Mouse (Mus musculus): ENCODE measurements at regions not wholly inside any gene's neighbourhood (a gene's known extent, or its start where the extent isn't known, plus 50 kb on each side); places are given as distances from the start of the nearest gene placed in this dataset.
A peak's percentile ranks its signal among the peaks of the same experiment; 100 is the strongest.

DNA sequence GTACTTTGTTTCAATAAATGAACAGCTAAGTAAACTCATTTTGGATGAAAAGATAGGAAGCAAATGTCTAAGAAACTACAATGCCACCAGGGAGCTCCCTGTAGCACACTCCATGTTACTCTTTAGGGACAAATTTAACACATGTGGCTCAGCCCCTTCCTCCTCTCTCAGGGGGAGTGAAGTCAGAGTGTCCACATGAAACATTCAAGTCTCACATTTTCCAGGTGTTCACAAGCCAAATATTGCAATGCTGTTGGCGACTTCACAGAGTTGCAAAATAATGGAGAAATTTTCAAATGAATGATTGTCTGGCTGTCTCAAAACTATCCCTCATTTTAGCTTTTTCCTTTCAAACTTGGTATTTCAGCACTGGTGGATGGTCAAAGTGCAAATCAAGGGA is 564.1 kb upstream of the Zeb2 start:
- no peak for ATAC-seq (replicated peaks; ENCODE audit: low read depth, poor library complexity, severe bottlenecking)

DNA sequence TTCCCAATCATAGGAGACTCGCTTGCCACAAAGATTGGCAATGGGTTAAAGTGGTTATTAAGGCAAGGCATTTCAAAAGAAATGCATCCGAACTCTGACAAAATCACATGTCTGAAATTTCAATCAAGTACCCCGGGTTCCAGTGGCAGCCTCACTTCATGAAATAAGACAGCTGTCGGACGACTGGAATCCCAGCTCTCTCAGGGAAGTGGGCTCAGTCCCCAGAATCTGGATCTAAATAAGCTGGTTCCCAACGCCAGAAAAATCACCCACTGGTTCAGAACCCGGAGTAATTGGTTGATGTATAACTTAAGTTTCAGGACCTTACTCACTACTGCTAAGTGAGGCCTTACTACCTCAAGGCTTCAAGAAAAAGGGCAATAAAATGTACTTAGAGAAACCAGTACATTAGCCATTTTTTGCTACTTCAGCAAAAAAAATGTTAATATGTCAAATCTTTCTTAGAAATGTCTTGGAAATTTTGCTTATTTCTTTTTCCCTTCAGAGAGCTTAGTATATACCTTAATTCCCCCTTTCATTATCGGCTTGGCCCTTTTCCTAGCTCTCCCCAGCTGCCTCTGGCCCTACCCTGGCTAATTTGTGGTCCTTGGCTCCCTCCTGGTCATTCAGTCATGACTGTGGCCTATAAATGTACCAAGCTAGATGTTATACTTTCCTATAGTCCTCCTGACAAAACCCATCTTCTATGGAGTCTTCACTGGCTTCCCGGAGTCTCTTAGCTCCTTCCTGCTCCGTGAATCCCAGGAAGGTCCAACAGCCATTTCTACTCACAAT is 562.1 kb upstream of the Zeb2 start:
- no peak for ATAC-seq (replicated peaks; ENCODE audit: low read depth, poor library complexity, severe bottlenecking)

DNA sequence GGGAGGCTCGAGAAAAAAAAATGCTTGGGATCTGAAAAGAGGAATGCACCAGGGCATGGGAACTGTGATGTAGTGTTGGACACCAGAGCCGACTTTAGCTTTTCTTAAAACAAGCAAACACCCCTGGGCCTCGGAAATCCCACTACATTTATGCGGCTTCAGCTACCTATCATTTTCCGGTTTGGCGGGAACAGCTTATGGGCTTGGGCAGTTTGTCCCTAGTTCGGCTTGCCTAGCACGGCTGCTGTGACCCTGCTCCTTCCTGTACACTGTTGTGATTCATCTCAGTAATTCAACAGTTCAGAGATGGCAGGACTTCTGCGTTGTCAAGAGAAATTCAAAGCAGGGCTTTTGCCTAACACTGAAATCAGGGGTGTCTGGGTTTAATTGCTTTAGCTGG is 561.5 kb upstream of the Zeb2 start:
- ATAC-seq (replicated peaks; ENCODE audit: low read depth, poor library complexity, severe bottlenecking): no peak

DNA sequence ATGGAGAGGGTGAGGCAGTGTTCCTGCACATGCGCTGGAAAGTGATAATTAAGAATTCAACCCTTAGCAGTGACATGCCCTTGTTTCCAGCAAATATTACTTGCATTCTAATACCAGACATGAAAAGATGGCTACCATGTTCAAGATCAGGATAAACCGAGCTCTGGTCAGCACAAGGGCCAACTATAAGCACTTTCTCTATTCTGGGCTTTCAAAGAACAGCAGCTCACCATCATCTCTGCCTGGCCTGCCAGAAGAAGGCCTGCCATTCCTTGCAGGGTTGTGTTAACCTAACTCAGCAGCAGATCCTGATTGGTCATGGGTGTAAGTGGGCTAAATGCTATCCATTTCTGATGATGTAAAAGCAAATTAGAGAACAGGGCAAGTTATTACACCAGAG is 558.6 kb upstream of the Zeb2 start:
- ATAC-seq (replicated peaks; ENCODE audit: low read depth, poor library complexity, severe bottlenecking): no peak

DNA sequence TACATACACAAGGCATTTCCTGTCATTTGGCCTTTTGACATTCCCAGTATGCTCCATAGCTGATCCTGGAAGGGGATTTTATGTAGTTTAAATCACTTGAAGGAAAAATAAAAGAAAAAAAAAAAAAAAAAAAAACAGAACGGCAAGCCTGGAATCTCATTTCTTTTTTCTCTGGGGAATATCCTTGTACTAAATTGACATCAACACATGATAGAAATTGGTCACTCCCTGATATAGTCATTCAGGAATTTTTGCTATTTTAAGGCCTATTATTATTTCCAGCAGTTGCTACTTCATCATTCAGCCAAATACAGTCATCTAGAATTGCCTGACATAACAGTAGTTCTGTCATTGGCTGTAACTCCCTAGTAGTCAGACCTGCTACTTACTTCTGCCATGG is 538.8 kb upstream of the Zeb2 start:
- ATAC-seq (replicated peaks; ENCODE audit: low read depth, poor library complexity, severe bottlenecking): no peak

DNA sequence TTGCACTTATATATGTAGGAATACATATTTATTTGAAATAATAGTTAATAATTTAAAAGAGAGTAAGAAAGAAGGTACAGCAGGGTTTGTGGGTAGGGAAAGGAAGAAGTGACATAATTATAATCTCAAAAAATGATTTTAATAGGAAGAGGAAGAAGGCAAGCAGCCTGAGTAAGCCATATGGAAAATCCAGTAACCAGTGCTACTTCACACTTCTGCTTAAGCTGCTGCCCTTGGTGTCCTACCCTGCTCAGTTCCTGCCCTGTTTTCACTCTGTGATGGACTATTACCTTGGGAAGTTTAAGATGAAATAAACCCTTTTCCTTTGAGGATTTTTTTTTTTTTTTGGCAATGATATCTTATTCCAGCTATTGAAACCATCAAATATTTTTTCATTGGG is 537.5 kb upstream of the Zeb2 start:
- 0 out of 2 replicates have a peak, but pooled peaks have one; percentile 32 for ATAC-seq (replicated peaks; ENCODE audit: low read depth, poor library complexity, severe bottlenecking)

DNA sequence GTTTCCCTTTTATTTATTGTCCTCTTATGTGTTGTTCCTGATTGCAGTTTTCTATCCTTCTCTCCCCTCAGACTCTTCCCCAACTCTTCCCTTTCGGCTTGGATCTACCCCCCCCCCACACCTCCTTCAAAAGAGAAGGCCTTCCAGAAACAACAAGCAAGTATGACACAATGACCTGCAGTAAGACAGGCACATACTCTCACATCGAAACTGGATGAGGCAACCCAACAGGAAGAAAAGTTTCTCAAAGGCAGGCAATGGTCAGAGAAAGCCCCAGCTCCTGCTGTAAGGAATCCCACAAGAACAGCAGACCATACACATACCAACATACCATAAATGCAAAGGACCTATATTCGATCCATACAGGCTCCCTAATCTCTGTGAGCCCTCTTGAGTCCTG is 535.8 kb upstream of the Zeb2 start:
- no peak for ATAC-seq (replicated peaks; ENCODE audit: low read depth, poor library complexity, severe bottlenecking)

DNA sequence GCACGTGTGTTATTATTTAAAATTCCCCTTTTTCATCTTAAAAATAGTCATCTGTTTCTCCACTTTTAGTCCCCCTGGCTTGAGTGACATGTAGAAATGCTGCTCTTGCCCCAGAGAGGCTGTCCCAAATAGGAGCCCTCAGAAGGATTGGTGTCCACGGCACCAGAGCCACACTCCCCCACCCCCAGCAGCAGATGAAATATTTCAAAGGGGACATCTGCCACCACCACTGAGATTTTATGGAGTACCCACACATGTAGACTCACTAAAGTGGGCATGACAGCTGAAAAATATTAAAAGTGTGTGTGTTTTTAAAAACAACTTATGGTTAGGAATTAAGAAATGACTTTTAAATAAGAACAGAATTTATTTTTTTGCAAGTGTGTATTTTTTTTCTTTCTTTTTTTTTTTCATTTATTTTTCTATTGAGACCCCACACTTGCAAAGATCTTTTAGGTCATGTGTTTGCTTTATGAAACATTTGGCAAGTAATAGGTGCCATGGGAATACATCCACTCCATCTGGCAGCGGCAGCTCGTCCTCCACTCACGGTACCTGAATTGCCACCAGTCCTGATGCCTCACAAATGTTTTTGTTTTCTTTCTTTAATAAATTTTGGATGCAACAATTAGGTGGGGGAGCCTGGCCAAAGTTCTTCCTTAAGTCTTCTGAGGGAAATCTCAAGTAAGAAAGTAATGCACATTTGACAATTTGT is 533.2 kb upstream of the Zeb2 start:
- ATAC-seq (replicated peaks; ENCODE audit: low read depth, poor library complexity, severe bottlenecking): no peak

DNA sequence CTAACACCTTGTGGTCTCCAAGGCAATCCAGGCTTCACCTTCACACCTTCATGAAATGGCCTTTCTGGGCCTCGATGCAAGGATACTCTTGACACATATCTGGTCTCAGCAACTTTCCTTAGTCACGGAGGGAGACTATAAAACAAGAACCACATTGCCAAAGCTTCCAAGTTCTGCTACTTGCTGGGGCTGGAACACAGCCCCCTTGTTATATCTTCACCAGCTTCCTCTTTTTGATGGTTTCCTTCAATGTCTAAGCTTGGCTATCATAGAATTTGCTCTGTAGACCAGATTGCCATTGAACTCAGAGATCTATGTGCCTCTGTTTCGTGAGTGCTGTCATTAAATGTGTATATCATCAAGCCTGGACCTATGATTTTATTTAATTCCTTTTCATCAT is 530.7 kb upstream of the Zeb2 start:
- ATAC-seq (replicated peaks; ENCODE audit: low read depth, poor library complexity, severe bottlenecking): peak; percentile 81

DNA sequence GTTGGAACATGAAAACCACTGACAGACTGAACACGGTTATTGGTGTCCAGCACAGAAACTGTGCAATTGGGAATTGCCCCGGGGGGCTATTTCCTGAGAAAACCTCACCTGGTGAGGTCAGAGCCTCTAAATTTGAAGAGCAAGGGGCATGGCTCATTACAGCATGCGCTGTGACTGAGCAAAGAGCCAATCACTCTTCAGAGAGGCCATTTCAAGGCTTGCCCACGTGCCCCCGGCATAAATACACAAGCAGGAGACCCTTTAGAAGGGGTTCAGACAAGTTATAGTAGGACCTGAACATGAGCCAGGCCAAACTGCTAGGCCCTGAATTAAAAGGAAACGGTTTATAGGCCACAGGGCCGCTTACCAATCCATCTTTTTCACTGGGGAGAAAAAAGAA is 512.9 kb upstream of the Zeb2 start:
- ATAC-seq (replicated peaks; ENCODE audit: low read depth, poor library complexity, severe bottlenecking): no peak

DNA sequence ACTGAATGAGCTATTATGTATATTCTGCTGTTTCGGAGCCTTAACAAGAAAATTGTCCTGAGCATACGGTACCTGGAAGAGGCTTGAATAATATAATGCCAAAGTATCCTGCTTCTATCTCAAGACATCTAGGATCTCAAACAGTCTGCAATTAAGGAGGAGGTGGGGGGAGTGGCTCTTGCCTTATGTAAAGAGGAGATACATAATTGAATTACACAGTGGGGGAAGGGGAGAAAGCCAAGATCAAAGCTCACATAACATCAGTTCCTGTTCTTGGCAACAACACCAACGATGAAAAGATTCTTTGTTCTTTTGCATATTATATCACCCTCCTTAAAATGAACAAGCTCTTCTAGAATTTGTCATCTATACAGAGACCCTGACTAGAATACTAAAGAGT is 512.4 kb upstream of the Zeb2 start:
- no peak for ATAC-seq (replicated peaks; ENCODE audit: low read depth, poor library complexity, severe bottlenecking)

DNA sequence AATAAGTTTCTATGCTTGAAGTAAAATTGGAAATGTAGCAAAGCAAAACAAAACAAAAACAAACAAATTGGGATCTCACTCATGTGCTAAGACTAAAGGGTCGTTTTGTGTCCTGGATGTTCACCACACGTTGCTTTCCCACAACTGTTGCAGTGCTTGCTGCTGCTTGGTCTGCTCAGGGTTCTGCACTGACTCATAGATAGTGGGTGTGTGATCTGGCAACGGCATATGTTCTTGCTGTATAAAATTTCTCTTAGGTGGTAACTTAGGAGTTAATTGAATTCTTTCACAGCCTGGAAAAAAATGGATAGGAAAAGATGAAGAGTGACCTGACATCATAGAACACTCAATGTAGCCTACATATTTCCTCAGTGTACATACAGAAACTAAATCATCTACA is 505.9 kb upstream of the Zeb2 start:
- ATAC-seq (replicated peaks; ENCODE audit: low read depth, poor library complexity, severe bottlenecking): no peak

DNA sequence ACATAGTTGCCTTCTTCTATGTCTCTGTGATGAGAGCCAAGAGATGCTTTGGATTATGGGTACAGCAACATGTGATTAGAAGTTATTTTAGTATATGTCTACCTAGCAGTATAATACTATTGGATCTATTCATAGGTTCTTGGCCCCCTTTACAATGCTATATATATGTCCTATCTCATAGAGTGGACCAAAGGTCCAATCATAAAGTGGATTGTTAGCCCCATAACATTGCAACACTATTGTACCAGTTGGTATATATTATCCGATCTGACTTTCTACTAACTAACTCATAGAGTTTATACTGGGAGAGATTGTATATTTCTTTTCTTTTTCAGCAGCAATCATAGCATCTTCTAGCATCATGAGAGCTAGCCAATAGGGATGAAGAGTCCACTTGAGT is 491.7 kb upstream of the Zeb2 start:
- no peak for ATAC-seq (replicated peaks; ENCODE audit: low read depth, poor library complexity, severe bottlenecking)

DNA sequence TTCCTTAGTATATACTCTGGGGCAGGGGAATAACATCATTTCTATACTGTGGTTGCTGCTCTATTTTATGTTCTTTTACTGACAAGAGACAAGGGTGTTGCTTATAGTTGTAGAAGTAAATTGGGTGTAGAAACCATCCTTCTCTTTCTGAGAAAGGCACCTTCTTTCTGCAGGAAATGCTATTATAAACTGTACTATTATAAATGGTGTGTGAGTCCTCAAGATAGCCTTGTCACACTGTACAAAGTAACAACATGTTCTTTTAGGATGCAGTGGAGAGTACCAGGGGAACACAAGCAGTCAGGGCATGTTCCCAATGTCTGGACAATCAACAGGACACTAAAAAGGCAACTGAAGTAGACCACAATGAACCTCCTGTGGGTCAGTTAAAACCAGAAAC is 490.2 kb upstream of the Zeb2 start:
- no peak for ATAC-seq (replicated peaks; ENCODE audit: low read depth, poor library complexity, severe bottlenecking)

DNA sequence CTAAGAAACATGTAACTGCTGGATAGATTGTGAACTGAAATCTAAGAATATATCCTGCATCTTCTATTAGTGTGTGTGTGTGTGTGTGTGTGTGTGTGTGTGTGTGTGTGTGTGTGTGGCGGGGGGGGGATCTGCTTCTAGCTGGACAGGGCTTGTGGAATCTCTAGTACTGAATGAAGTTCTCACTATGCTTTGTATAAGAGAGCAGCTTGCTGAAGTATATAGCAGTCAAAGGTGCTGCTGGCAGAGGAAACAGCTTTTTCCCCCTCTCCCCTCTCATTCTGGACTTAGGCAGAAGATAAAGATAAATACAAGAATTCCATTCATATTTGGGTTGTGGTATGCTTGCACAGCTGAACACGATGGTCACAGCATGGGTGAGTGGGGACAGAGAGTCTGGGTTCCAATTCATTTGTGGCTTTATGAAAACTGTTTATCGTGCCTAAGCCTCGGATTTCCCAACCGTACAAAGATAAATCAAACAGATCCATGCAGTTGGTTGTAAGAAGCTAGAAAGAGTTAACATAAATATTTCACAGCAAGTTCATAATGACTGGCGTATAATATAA is 484.2 kb upstream of the Zeb2 start:
- ATAC-seq (replicated peaks; ENCODE audit: low read depth, poor library complexity, severe bottlenecking): no peak

DNA sequence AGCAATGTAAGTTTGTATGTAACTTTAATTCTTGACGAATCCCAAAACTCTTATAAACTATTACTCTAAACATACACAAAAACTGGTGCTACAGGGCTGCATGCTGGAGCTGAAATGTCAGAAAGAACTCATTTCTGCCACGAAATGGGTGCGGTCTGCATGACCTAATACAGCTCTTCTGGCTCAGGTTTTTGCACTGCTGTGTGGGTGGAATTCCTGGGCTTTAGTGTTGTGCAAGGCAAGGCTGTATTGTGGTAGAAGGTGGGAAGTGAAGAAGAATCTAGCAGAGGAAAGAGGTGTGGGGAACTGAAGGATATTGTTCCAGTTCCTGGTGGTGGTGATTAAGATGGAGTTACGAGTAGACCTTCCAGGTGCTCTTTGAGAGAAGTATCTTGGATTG is 476.6 kb upstream of the Zeb2 start:
- ATAC-seq (replicated peaks; ENCODE audit: low read depth, poor library complexity, severe bottlenecking): no peak

DNA sequence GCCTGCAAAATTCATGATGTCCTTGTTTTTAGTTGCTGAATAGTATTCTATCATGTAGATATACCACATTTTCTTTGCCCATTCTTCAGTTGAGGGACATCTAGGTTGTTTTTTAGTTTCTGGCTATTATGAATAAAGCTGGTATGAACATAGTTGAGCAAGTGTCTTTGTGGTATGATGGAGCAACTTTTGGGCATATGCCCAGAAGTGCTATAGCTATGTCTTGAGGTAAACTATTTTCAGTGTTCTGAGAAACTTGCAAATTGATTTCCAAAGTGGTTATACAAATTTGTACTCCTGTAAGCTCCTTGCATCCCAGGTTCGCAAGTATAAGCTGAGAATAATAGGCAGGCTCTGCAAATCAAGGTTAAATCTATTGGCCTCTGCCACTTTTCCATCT is 473.8 kb upstream of the Zeb2 start:
- ATAC-seq (replicated peaks; ENCODE audit: low read depth, poor library complexity, severe bottlenecking): no peak

DNA sequence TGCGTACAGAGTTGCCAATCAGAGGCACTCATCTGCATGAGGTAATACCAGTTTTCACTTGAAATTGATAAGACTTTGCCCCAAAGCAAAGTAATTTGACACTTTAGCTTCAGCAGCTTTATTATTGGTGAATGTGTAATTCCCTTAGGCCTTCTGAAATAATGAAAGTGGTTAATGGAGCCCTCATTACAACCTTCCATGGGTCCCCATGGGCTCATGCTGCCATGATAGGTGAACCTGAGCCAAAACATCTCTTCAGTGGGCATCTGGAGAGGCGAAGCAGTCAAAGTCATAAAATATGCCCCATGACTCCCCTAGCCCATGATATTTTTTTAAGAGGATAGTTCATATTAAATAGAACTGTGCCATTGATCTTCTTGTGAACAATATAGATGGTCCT is 471.1 kb upstream of the Zeb2 start:
- ATAC-seq (replicated peaks; ENCODE audit: low read depth, poor library complexity, severe bottlenecking): no peak

DNA sequence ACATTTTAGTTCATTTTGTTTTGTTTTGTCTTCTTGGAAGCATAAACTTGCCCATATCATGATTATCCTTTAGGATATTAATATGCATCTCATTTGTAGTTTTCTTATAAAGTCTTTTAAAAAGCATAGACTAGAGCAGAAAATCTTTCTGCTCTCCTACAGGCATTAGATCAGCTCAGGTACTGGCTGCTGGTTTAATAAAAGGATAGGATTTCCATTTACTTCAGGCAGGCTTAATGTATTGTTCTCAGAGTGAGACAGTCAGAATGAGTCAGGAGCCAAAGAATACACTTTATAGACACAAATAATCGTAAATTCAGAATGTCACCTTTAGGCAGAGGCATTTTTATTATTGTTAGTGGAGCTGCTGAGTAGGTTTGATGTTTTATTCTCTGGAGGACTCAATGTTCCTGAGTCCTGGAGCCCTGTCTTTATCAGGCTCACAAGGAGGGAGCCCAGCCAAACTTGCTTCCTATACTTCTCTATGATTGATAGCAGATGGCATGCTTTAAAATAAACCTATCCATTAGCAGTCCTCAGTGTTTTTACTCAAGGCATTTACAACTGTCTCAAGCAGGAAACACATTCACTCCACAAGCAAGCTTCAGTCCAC is 469.5 kb upstream of the Zeb2 start:
- no peak for ATAC-seq (replicated peaks; ENCODE audit: low read depth, poor library complexity, severe bottlenecking)

DNA sequence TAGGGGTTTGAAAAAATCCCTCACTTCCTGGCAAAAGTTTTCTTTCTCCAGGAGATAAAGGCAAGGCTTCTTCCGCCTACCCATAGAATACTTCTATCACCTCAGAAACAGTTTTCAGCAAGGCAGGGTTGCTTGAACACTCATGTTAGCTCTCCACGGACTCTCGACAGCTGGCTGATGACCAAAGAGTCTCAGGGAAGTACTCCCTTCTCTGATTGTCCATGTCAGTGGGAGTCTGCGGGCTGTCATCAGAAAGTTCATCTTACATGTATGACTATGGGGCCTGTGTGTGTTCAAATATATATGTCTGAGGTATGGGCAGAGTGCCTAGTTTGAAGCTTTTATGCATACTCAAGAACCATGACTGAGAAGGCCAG is 464.3 kb upstream of the Zeb2 start:
- no peak for ATAC-seq (replicated peaks; ENCODE audit: low read depth, poor library complexity, severe bottlenecking)

DNA sequence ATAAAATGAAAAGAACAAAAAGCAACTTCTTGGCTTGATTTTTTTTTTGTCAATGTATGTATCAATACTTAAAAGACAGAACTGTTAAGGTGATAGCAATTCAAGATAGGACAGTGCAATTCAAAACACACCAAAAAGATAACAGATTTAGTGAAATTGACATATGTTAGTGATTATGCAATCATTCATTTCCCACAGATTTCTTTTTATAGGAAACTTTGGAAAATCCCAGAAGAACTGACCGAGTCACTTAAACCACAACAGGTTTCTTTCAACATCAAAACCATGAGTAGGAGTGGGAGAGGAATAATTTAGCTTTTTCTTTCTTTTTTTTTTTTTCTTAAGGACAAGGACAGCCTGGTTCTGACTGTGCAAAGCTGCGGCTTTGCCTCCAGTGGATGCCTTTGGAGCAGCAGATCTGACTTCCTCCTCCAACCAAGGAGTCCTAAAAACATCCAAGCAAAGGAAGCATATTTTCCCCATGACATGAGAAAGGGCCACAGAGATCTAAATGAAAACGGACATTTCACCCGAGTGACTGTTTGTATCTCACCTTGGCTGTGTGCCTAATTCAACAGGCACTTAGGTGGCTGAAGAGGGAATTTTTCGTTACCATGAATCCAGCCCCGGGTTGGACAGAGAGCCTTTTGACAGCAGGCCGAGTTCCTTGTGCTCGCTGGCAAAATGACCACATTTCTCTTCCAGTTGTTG is 463.8 kb upstream of the Zeb2 start:
- no peak for ATAC-seq (replicated peaks; ENCODE audit: low read depth, poor library complexity, severe bottlenecking)

Data from common myeloid progenitor, adult 5-6 weeks (primary cell).